Comparison of ENCODE assay signal across 15 mouse cellular contexts in genomic region chr4:13298212-13298611, GRCm38 (mm10).
A peak's percentile ranks its signal among the peaks of the same experiment; 100 is the strongest.
DNase-seq lines count a peak whose midpoint lies in the region; ATAC-seq lines count a peak whose summit lies in the region.
"Had no signal": no experiment of that assay in that cellular context is flagged by ENCODE, and none has a peak within 500 bp of the region (broad histone marks: within the 10 kb centered on the region; RNA-seq: fewer than 3 reads in every experiment).

No protein-coding gene starts in this region.

- H3K36me3 ChIP-seq in embryonic facial prominence, embryonic 13.5 days = no peaks in the 10 kb centered on the region
- H3K36me3 ChIP-seq in hindbrain, embryonic 13.5 days = no peaks in the 10 kb centered on the region
- no peaks in the 10 kb centered on the region for H3K36me3 ChIP-seq in midbrain, embryonic 14.5 days (ENCODE audit: control insufficient read depth, insufficient read depth, low read length)
- H3K36me3 ChIP-seq: heart, embryonic 13.5 days; kidney, embryonic 15.5 days had no signal

- no peaks in the 10 kb centered on the region for H3K9me3 ChIP-seq in embryonic facial prominence, embryonic 13.5 days
- H3K9me3 ChIP-seq in hindbrain, embryonic 13.5 days = no peaks in the 10 kb centered on the region
- no peaks in the 10 kb centered on the region for H3K9me3 ChIP-seq in midbrain, embryonic 14.5 days (ENCODE audit: control insufficient read depth, low read length)
- H3K9me3 ChIP-seq: heart, embryonic 13.5 days; kidney, embryonic 15.5 days had no signal

- peak; percentile 46 for DNase-seq in embryo, embryonic 10.5 days (ENCODE audit: low spot score)
- DNase-seq in embryo, embryonic 9.5 days (ENCODE audit: extremely low spot score) = no peak
- peak; percentile 62 for DNase-seq in midbrain, embryonic 14.5 days
- DNase-seq in right cerebral cortex, adult 2 months (ENCODE audit: low spot score in 2 of 2) = no peak
- no peak for DNase-seq in layer of hippocampus, adult 9-11 months
- no peak for DNase-seq in ovary, postnatal 36 days (ENCODE audit: low spot score)
- DNase-seq: cerebellum, postnatal 10 days; gastrocnemius, postnatal 25 days; liver; lung, postnatal 10 days; thymus, adult 18-20 months had no signal

- WGBS in embryonic facial prominence, embryonic 13.5 days = 14% methylated on average over 7 of the region's 7 CpGs
- 28% methylated on average over 7 of the region's 7 CpGs for WGBS in hindbrain, embryonic 13.5 days
- 28% methylated on average over 7 of the region's 7 CpGs for WGBS in midbrain, embryonic 14.5 days

- peak overlapping the region; percentile 16; the same call in 1 of the 2 replicates for H3K4me2 ChIP-seq in embryonic facial prominence, embryonic 13.5 days
- H3K4me2 ChIP-seq in hindbrain, embryonic 13.5 days = no peak overlapping the region; the same call in 1 of the 2 replicates
- no peak overlapping the region for H3K4me2 ChIP-seq in midbrain, embryonic 14.5 days (ENCODE audit: low read length)
- H3K4me2 ChIP-seq: heart, embryonic 13.5 days; kidney, embryonic 15.5 days had no signal

- H3K27me3 ChIP-seq in embryonic facial prominence, embryonic 13.5 days = no peaks in the 10 kb centered on the region
- no peaks in the 10 kb centered on the region for H3K27me3 ChIP-seq in hindbrain, embryonic 13.5 days
- H3K27me3 ChIP-seq in midbrain, embryonic 14.5 days (ENCODE audit: control insufficient read depth, insufficient read depth, low read length) = no peaks in the 10 kb centered on the region
- H3K27me3 ChIP-seq: heart, embryonic 13.5 days; kidney, embryonic 15.5 days had no signal

- H3K27ac ChIP-seq in embryonic facial prominence, embryonic 13.5 days = no peak overlapping the region
- H3K27ac ChIP-seq in hindbrain, embryonic 13.5 days = peak overlapping the region; percentile 37
- H3K27ac ChIP-seq in midbrain, embryonic 14.5 days (replicated peaks; ENCODE audit: low read depth, low read length) = no peak overlapping the region
- H3K27ac ChIP-seq: heart, embryonic 13.5 days; kidney, embryonic 15.5 days had no signal

- H3K4me3 ChIP-seq in embryonic facial prominence, embryonic 13.5 days = no peak overlapping the region
- no peak overlapping the region for H3K4me3 ChIP-seq in hindbrain, embryonic 13.5 days
- no peak overlapping the region for H3K4me3 ChIP-seq in midbrain, embryonic 14.5 days (replicated peaks; ENCODE audit: low read depth, low read length)
- H3K4me3 ChIP-seq: heart, embryonic 13.5 days; kidney, embryonic 15.5 days had no signal

- H3K9ac ChIP-seq in embryonic facial prominence, embryonic 13.5 days = no peak overlapping the region
- H3K9ac ChIP-seq in hindbrain, embryonic 13.5 days = no peak overlapping the region
- H3K9ac ChIP-seq in midbrain, embryonic 14.5 days (replicated peaks; ENCODE audit: low read length) = no peak overlapping the region
- H3K9ac ChIP-seq: heart, embryonic 13.5 days; kidney, embryonic 15.5 days had no signal

- peaks cover 9% of the 10 kb centered on the region for H3K4me1 ChIP-seq in embryonic facial prominence, embryonic 13.5 days
- H3K4me1 ChIP-seq in hindbrain, embryonic 13.5 days (replicated peaks) = peaks cover 22% of the 10 kb centered on the region
- peaks cover 19% of the 10 kb centered on the region for H3K4me1 ChIP-seq in midbrain, embryonic 14.5 days (ENCODE audit: control insufficient read depth, insufficient read depth, low read length)
- H3K4me1 ChIP-seq: kidney, embryonic 15.5 days had no signal

- ATAC-seq in embryonic facial prominence, embryonic 13.5 days (ENCODE audit: insufficient number of reproducible peaks, insufficient read depth, low FRiP score, low TSS enrichment, low read depth) = 0 out of 2 replicates have a peak, but pooled peaks have one; percentile 37
- peak; percentile 86 for ATAC-seq in hindbrain, embryonic 13.5 days (ENCODE audit: low FRiP score)
- peak; percentile 34; the same call in 1 of the 2 replicates for ATAC-seq in midbrain, embryonic 14.5 days (ENCODE audit: low FRiP score, low TSS enrichment)

Comparison
In these comparisons a context has a peak if more than half of its experiments do, and no peak if none do; other contexts are left out.
1. DNase-seq: peak in embryo, embryonic 10.5 days (single experiment) and midbrain, embryonic 14.5 days (single experiment); none in embryo, embryonic 9.5 days (single experiment), right cerebral cortex, adult 2 months (0 of 2), layer of hippocampus, adult 9-11 months (single experiment) and ovary, postnatal 36 days (single experiment).
2. ATAC-seq: peak in every context shown above with its lines; median percentile 86 in hindbrain, embryonic 13.5 days; 37 in embryonic facial prominence, embryonic 13.5 days; 34 in midbrain, embryonic 14.5 days.